Mouse (Mus musculus) layer of hippocampus, postnatal 36 days (tissue): ENCODE results near the gene Cpped1. TPM values are rescaled to one million over a fixed set of nuclear protein-coding genes. Genes with fewer than 3 reads are reported as not detected.

Experiments
- DNase-seq, 2 experiments: peaks; one replicate each; pipeline ENCODE4 v3.0.0; 2022
- total RNA-seq, 2 experiments: library from RNA; stranded (reverse); gene quantifications; 2 replicates each; pipeline ENCODE4 v1.2.3; 2021

Cpped1 gene
- total RNA-seq, 2 experiments from 2014 or later = 31.0 to 33.1 TPM

DNA sequence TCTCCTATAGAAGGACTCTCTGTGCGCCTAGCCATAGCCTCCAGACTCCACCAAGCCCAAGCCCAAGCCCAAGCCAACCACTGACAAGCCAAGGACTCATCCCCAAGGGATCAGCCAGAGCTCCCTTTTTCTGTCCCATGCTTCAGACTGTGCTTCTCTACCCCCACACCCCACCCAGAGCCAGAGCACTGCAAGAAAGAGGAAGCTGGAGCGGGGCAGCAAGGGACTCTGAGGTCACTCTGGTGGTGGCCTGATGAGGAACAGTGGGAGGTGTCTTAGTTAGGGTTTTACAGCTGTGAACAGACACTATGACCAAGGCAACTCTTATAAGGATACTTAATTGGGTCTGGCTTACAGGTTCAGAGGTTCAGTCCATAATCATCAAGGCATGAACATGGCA lies 65.8 kb downstream of the Cpped1 start:
- DNase-seq = no peak

DNA sequence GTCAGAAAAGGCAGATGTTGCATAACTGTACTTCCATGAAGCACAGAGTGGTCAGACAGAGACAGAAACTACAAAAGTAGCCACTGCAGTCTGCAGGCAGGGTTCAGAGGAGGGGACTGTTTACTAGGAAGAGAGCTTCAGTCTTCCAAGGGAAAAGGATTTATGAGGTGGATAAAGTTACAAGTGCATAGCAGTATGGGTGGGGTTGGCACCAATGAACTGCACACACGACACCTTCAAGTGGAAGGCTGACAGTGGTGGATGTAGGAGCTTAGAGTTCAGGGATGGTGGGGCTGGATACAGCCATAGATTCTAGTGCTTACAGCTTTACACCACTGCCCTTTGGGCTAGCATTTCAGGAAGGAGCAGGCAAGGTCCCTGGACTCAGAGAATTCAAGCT lies 75.8 kb downstream of the Cpped1 start:
- DNase-seq = no peak

DNA sequence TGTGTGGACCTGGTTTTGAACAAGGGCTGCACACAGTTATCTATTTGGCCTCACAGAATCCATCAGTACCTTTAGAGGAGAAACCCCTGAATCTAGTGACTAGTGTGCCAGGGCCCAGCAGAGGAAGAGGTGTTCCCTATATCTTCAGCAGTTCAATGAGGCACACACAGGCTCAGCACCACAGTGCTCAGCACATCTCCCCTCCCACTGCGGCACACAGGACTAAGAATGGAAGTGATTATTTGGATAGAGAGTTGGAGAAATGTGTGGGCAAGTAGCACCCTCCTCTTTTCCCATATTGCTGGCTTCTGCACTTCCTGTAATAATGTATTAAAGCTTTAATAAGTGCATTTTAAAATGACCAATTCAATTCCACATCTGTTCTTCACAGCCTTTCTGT lies 80.4 kb downstream of the Cpped1 start:
- DNase-seq = no peak

DNA sequence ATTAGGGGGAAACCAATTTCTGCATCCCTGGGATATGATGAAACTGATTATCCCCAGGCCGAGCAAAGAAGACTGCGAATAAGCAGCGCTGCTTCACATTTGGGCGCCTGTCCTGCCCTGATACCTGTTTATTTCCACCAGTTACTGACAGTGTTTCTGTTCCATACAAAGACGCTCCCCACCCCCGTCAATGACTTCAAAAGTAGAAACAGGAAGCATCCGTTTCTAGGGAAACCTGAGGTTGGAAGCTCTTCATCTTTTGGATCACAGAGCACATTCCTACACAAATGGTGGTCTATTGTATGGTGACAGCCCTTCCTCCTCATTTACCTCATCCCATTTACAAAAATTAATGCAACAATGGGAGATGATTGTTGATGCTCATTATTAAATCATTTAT lies 84.4 kb downstream of the Cpped1 start:
- peak in 1 of 2 experiments; percentile 14 for DNase-seq

DNA sequence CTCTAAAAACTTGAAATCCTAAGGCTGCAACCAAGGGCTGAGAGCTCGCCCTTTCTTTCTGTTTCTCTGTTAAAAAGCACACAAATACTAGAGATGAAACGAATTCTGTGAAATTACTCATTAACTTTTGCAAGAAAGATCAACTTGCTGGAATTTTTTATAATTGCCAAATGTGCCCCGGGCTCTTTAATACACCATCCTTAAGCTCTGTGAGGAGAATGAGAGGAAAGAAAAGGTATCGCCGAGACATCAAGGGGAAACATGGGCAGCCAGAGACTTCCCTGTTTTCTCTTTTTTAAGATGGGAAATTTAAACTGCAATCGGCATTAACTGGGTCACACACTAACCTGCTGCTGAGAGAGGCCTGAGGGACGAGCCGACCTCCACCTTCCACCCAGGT lies 84.9 kb downstream of the Cpped1 start:
- DNase-seq = no peak

DNA sequence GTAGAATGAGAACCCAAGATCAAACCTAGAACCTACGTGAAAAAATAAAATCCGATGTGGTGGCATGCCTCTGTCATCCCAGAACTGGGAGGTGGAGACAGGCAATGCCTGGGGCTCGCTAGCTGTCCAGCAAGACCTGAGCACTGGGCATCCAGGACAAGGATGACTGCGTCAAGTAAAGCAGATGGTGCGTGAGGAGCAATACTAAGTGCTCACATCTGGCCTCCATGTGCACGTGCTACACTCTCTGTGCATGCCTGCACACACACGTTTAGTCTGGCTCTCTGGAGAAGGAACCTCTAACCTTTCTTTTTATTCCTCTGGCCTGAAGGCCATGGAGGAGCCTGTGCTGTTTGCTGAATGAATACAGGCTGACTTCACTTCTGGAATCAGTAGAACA lies 88.5 kb downstream of the Cpped1 start:
- no peak for DNase-seq

DNA sequence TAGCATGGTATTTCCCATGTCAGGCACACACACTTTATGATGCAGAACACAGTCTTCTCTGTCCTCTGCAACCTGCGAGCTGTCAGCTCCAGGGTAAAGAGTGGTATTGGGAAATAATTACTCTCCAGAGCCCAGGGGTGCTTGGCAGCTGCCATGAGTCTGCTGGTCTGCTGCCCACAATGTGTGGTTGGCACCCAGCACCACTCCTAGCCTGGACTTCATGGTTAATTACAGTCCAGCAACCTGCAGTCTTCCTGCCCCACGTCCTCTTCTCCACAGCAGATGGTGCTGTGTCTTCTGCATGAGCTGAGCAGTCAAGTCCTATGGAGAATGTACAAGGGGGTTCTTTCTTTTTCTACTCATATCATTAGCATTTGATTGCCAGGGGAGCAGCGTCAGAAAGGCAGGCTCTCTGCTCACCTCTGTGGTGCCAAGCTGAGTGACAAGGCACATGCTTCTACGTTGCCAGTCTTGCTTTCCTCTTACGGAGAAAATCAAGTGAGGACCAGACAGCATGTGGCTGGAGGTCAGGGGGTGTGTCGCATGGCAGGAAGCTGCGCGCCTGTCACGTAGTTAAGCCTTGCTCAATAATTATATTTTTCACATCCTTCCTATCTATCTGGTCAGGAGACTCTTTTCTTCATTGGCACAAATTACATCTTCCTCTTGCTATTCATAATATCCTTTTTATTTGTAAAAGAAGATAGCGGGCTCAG lies 94.2 kb downstream of the Cpped1 start:
- no peak for DNase-seq

DNA sequence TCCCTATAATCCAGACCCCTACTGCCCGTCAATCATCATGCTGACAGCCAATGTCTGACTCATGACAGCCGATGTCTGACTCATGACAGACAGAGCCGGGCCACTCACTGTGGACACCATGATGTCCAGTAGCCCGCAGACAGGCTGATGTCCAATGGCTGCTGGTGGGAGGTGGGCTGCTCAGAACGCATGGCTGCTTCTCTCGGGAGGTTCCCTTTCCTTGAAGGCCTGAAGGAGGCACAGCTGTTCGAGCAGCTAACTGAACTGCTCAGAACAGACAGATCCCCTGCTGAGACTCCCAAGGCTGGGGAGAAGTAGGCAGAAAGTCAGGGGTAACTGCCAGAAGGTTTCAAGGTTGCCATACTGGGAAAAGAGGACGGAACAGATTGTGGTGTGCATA lies 97.1 kb downstream of the Cpped1 start:
- DNase-seq = no peak

DNA sequence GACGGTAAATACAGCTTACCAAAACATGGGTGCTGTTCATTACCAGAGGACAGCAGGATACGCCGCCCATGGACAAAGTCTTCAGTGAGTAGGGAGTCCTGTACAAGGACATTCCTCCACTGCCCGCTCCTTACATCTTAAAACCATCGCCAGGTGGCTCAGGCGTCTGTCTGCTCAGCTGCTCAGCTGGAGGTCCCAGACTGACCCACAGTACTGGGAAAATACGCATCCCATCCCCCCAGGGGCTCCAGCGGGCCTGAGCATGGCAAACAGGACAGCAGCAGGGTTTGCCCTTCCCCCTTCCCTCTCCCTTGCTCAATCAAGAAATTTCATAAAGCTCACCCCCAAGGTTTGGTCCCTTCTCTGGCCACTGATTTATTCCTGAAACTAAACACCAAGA lies 99.6 kb downstream of the Cpped1 start:
- no peak for DNase-seq

DNA sequence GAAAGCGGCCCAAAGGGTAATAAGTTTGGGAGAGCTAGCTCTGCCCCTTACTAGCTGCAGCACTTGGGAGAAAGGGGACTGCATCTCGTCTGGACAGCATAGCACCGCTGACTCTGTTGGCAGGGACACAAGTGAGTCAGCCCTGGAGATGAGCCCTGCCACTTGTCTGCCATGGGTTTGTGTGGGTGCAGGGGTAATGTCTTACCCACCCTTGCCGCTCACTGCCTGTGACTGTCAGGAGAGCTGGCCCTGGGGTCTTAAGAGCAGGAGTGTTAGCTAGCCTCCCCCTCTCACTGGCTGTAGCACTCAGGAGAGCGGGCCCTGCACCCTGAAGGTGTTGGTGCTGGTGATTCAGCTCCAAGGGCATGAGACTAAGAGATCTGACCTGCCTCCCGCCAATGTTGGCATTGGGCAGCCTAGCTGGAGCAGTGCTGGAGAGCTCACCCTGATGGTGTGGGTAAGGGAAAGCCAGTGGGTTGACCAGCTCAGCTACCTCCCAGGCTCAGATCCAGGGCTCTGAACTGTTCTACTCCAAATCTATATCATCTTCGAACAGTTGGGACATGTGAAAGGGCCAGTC lies 107.2 kb downstream of the Cpped1 start:
- DNase-seq = no peak

DNA sequence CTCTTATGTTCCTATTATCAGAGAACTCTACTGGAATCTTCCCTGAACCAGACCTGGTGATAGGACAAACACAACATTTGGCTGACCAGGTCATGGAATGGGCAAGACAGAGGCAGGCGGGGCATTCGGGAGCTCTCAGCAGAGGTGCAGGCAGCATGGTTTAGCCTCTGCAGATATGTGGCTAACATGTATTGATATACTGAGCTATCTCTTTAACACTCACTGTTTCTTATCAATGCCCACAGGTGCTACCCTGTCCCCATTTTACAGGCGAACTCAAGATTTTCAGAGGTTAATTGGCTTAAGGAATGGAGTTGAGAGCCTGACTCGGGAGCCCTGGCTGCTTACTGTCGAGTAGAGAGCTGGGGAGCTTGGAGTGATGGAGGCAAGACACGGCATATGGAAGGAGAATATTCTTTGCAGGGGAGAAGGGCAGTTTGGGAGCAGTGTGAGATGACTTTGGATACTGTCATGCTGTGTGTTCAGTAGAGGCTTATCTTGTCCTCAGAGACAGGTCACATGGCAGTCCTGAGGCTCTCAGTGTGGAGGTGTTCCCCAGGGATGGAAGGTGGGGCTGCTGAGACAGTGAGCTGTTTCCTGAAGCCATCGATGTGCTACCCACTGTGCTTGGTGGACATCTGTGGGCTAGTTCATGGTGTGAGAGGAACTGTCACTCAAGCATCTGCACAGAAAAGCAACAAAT lies 113.3 kb downstream of the Cpped1 start:
- DNase-seq = no peak

DNA sequence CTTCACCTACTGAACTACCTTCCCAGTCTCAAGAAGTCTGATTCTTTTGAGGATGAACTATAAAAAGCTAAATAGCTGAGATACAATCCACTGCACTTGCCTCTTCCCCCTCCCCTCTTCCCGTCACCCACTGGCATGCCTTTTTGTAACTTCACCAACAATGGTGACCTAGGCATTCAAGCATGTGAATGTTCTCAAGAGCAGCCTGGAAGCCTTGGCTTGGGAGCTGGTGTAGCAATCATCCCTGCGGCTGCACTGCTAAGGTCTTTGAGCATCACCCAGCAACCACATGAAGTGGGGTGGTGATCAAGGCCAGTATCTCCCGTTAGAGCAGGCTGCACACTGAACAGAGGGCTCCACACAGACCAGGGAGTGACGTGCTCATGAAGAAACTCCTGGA lies 114.6 kb downstream of the Cpped1 start:
- DNase-seq = no peak

DNA sequence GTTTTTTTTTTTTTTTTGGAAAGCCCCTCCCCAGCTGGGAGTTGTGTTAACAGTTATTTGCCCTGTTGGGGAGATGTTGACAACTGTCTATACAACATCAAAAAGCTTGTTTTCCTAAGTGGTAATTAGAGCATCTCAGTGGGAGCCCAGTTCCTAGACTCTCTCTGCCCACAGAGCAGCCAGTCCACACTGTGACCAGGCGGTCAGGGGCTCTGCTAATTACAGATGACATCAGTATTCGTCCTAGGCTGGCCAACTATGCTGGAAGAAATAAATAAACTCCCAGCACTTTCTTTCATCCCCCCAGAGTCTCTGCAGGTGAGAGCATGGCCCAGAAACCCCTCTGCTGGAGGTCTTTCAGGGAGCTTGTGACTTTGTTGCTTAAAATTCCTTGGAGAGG lies 115.9 kb downstream of the Cpped1 start:
- no peak for DNase-seq

DNA sequence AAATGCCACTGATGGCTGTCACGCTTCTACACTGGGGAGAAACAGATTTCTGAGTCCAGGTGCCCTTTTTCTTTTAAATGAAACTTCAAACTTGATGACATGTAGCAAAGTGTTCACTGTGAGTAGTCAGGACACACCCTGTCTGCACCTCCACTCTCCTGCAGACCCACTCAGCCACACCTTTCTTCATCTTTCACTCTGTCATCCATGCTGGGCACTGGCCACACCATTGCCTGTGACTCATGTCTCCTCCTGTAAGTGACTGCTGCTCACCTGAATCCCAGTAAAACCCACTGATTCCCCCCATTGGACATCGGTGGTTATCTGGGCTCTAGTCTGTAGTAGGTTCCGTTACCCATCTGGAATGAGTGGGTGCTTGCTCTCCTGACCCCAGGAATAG lies 118.8 kb downstream of the Cpped1 start:
- no peak for DNase-seq

DNA sequence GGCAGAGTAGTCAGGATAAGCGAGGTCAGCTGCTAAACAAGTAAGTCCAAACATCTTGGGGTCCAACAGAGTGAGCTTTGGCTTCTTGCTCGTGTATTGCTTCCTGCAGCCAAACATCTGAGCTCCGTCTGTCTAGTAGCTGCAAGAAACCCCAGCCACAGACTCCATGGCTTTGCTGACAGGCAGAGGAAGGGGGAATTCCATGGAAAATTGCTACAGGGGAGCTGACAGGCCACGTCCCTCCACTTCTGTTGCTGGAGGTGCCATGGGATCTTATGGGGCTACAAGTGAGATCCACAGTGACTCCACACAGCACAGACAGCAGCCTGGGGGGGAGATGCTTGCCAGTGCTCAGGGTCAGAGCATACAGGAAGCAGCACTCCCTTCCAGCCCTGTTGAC lies 123.4 kb downstream of the Cpped1 start:
- DNase-seq = no peak

DNA sequence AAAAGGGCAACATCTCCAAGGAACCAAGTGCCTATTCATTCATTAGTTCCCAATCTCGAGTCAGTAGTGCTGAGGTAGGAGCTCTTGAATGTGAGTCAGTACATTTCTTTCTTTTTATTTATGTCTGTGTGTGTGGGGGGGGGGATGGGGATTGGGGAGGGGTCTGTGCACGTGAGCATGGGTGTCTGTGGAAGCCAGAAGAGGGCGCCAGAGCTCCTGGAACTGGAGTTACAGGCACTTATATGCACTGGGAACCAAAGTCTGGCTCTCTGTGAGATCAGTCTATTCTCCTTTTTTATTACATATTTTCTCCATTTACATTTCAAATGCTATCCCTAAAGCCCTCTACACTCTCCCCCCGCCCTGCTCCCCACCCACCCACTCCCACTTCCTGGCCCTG lies 124.9 kb downstream of the Cpped1 start:
- DNase-seq = no peak

DNA sequence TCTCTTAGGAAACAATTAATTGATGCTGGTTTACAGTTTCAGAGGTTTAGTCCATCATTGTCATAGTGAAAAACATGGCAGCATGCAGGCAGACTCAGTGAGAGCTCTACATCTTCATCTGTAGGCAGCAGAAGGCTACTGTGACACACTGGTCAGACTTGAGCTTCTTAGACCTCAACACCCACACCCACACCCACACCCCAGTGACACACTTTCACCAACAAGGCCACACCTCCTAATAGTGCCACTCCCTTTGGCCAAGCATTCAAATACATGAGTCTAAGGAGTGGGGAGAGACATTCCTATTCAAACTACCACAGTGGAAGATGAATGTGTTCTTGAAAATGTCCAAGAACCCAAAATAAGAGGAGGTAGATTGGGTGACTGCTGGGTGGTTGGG lies 125.9 kb downstream of the Cpped1 start:
- no peak for DNase-seq

DNA sequence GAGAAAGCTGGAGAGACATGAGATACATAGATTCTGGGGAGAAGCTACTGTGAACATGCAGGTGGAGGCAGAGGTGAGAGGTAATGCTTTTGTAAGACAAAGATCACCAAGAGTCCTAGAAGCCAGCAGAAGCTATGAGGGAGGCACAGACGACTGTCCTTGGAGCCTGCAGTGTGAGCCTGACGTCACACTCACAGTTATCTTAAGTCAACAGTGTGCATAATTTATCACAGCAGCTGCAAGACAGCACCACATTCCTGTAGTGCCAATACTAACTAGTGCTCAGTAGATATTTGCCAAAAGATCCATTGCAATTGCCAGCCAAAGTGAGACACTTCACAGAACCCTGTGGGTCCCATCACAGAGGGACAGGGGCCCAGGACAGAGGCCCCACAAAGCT lies 127.2 kb downstream of the Cpped1 start:
- no peak for DNase-seq

DNA sequence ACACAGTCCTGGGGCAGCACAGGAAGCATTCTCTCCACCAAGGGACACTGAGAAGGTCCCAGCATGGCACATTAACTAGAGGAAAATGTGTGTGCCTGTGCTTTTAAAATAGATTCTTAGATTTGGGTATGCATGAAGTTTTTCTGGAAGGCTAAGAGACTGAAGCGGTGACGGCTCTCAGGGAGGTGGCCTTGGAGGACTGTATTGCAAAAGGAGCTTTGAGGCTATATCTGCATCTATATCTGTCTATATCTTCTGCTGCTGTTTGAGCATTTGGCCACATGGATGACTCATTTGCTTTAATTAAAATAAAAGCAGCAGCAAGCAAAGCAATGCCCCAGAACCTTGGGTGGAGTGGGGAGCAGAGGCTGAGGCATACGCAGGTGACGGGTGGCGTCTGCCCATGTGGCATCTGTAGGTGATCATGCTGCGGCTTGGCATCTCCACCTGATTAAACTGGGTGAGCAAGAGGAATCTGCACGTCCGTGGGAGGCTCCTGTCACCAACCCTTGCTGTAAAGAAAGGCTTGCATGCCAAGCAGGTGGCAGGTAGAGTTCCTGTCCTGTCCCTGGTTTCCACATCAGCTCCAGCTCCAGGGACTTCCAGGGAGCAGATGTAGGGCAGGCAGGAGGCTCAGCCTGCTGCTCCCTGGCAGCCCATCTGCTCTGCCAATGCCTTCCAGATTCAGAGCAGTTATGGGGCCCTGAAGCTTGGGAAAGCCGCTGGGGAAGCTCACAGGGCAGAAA lies 130.4 kb downstream of the Cpped1 start:
- peak; percentile 18 to 29 for DNase-seq

DNA sequence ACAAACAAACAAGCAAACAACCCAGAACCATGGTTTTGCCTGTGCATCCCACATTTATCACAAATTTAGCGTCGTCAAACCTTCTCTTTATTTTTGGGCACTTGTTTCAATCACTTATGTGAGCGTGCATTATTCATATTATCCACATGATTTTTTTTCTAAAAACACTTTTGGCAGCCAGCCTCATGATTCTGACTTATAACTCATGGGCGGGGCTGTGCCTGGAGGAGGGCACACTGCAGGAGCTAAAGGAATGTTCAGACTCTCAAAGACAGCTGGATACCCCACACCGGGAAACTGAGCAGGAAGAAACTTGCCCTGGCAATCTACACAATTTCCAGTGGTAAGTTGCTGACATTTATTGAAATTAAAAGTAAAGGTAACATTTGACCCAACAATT lies 131.1 kb downstream of the Cpped1 start:
- DNase-seq = no peak

DNA sequence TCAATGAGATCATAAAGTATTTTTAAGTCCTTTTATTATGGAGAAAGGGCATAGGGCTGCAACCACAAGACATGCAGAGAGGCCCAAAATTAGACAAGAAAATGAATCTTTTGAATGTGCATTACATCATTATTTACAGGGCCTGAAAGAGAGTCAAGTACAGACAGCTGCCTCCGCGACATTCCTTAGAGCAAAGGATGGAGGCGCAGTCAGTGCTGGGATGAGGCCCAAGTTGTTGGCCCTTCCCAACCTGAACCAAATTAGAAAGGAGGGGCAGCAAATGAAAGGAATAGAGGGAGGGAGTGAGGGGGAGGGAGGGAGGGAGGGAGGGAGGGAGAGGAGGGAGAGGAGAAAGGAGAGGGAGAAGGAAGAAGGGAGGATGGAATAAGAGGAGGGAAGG lies 132.7 kb downstream of the Cpped1 start:
- no peak for DNase-seq

DNA sequence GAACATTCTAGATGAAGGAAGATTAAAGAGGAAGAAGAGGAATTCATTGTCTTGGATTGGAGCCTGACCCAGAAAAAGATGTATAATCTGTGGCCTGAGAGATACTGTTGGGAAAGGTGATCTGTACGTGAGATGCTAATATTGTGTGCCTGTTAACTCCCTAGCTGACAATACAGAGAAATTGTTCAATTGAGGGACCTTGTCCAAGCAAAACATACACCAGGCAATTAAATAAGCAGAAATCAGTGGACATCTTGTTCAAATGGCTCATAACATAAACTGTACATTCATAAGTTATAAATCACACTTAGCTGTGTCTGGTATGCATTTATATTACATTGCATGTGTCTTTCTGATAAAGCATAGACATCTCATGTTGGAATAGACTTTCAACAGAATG lies 134.9 kb downstream of the Cpped1 start:
- DNase-seq = no peak

DNA sequence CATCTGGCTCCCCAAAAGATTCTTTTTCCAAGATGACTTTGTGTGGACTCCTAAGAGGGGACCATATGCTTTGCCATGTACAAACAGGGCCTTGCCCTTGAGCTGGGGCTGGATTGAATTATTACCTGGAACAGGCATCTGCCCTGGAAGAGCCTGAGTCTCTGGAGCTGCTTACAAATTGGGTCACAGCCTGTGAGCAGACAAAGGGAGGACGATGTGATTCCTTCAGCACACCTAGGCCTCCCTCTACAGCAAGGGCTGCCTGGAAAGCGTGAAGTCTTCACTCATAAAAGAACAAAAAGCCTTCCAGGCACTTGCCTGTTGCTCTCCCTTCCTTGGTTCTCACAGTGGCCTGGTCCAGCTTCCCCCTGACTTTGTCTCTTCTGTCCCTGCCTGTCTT lies 136.9 kb downstream of the Cpped1 start:
- no peak for DNase-seq
